Mouse (Mus musculus) limb, embryonic 12.5 days (tissue): ENCODE measurements at regions not wholly inside any gene's neighbourhood (a gene's known extent, or its start where the extent isn't known, plus 50 kb on each side); places are given as distances from the start of the nearest gene placed in this dataset.

ENCODE experiments used
- ATAC-seq: fragments of 200-750 bp; cut with Nextera tagmentation; 2 replicates; pipeline ENCODE4 v1.8.0; 2017; ENCODE audit warnings: low read depth, moderate TSS enrichment; ENCODE audit not compliant: insufficient number of reproducible peaks, insufficient read depth, low FRiP score, low TSS enrichment
- H3K27ac ChIP-seq: fragments of 300-500 bp; sonication (generic); 2 replicates; pipeline ENCODE4 v1.5.1; 2016; ENCODE audit warnings: mild to moderate bottlenecking, moderate library complexity
- H3K27me3 ChIP-seq: fragments of 300-500 bp; sonication (generic); 2 replicates; pipeline ENCODE4 v1.6.1; 2016; ENCODE audit warnings: mild to moderate bottlenecking, moderate library complexity
- H3K36me3 ChIP-seq: fragments of 300-500 bp; sonication (generic); 2 replicates; pipeline ENCODE4 v1.6.1; 2016; ENCODE audit warnings: mild to moderate bottlenecking, moderate library complexity
- H3K4me1 ChIP-seq: fragments of 300-500 bp; sonication (generic); replicated peaks from 2 replicates; pipeline ENCODE4 v1.6.1; 2016
- H3K4me2 ChIP-seq: fragments of 300-500 bp; sonication (generic); 2 replicates; pipeline ENCODE4 v1.6.1; 2016; ENCODE audit warnings: mild to moderate bottlenecking, moderate library complexity
- H3K4me3 ChIP-seq: fragments of 300-500 bp; sonication (generic); replicated peaks from 2 replicates; pipeline ENCODE4 v1.5.1; 2016; ENCODE audit warnings: mild to moderate bottlenecking
- H3K9ac ChIP-seq: fragments of 300-500 bp; sonication (generic); replicated peaks from 2 replicates; pipeline ENCODE4 v1.6.1; 2016; ENCODE audit warnings: mild to moderate bottlenecking, moderate library complexity
- H3K9me3 ChIP-seq: fragments of 300-500 bp; sonication (generic); 2 replicates; pipeline ENCODE4 v1.6.1; 2016; ENCODE audit warnings: mild to moderate bottlenecking, moderate library complexity
- WGBS: fragments of 180-500 bp; shearing (Covaris S2); methylation state at CpG from one replicate; pipeline ENCODE4 v1.1.7; 2016; 5-methylcytosine and 5-hydroxymethylcytosine counted together

DNA sequence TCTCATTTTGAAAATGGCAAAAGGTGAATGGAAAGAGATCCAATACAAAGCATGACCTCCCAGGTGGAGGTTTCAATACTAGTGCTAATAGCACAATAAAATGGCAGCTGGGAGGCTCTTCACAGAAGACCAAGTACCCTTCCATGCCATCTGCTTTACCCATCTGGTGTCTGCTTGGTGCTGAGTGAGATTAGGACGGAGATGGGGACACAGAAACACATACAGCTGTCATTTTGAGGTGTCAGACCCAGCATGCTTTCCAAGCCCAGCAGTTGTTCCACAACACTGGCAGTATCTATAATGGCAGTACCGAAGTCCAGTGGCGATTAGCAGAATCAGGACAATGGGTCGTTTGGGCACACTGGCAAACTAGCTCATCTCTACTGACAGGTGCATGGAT, 118.9 kb upstream of the 1700064H15Rik start:
- H3K4me1 ChIP-seq, result no peaks in the 10 kb centered on the region
- ATAC-seq, result no peak
- H3K27ac ChIP-seq, result no peak overlapping the region
- WGBS, result 76% methylated on average over 4 of the region's 4 CpGs
- H3K4me2 ChIP-seq, result no peak overlapping the region
- no peaks in the 10 kb centered on the region for H3K27me3 ChIP-seq
- H3K4me3 ChIP-seq, result no peak overlapping the region
- H3K9me3 ChIP-seq, result no peaks in the 10 kb centered on the region
- H3K36me3 ChIP-seq, result no peaks in the 10 kb centered on the region
- no peak overlapping the region for H3K9ac ChIP-seq

DNA sequence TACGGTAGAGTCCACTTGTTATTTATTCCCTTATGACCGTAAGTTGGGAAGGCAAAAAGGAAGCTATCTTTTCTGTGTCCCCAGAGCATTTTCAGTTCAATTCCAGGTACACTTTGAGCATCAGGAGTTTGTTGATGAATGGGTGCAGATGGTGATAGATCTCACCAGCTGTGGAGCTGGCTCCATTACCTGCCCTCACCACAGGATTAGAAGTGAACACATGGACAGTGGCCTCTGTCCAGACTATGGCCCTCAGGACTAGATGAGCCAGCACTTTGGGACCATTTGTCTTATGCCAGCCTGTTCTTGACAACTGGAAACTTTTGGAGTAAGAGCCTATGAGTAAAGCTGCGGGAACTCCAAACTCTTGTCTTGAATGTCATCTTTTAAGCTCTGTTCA, 123.5 kb upstream of the 1700064H15Rik start:
- H3K27me3 ChIP-seq, result no peaks in the 10 kb centered on the region
- no peaks in the 10 kb centered on the region for H3K36me3 ChIP-seq
- H3K4me2 ChIP-seq, result no peak overlapping the region
- no peak overlapping the region for H3K4me3 ChIP-seq
- H3K27ac ChIP-seq, result no peak overlapping the region
- H3K4me1 ChIP-seq, result no peaks in the 10 kb centered on the region
- H3K9me3 ChIP-seq, result no peaks in the 10 kb centered on the region
- no peak overlapping the region for H3K9ac ChIP-seq
- no peak for ATAC-seq
- WGBS, result 91% methylated on average over 3 of the region's 3 CpGs

DNA sequence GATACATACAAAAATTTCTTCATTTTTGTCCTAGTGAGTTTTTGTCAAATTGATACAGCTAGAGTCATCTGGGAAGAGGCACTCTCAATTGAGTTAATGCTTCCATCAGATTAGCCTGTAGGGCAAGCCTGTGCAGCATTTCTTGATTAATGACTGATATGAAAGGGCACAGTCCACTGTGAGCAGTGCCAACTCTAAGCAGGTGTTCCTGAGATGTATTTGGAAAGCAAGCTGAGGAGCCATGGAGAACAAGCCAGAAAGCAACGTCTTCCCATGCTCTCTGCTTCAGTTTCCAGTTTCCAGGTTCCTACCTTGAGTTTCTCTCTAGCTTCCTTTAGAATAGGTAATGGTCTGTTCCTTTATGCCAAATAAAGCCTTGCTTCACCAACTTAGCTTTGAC, 125.5 kb upstream of the 1700064H15Rik start:
- no peak overlapping the region for H3K4me3 ChIP-seq
- H3K9ac ChIP-seq, result no peak overlapping the region
- H3K27me3 ChIP-seq, result no peaks in the 10 kb centered on the region
- 81% methylated on average over 1 of the region's 1 CpGs for WGBS
- no peaks in the 10 kb centered on the region for H3K9me3 ChIP-seq
- no peak for ATAC-seq
- no peaks in the 10 kb centered on the region for H3K4me1 ChIP-seq
- H3K36me3 ChIP-seq, result no peaks in the 10 kb centered on the region
- H3K27ac ChIP-seq, result no peak overlapping the region
- no peak overlapping the region for H3K4me2 ChIP-seq

DNA sequence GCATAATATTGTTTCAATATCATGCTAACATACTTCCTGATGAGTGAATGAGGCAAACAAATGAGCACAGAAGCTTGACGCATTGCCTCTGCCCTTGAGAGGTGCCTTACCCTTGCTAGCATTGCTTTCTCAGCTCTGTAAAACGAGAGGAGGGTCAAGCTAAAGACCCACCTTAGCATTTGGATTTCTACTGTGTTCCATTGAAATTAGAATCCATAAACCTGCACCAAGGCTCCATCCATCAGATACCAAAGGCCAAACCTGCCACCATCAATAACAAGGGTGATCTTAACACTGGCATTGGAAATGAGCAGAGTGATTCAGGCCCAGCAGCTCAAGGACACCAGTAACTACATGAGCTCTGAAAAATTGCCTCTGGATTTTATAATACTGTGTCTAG, 126.2 kb upstream of the 1700064H15Rik start:
- no peak for ATAC-seq
- Histone ChIP-seq H3K9ac (no peak overlapping the region), H3K27me3 (no peaks in the 10 kb centered on the region), H3K9me3 (no peaks in the 10 kb centered on the region), H3K27ac (no peak overlapping the region), H3K4me3 (no peak overlapping the region), H3K4me2 (no peak overlapping the region), H3K4me1 (no peaks in the 10 kb centered on the region), H3K36me3 (no peaks in the 10 kb centered on the region)
- WGBS, result 80% methylated on average over 2 of the region's 2 CpGs

DNA sequence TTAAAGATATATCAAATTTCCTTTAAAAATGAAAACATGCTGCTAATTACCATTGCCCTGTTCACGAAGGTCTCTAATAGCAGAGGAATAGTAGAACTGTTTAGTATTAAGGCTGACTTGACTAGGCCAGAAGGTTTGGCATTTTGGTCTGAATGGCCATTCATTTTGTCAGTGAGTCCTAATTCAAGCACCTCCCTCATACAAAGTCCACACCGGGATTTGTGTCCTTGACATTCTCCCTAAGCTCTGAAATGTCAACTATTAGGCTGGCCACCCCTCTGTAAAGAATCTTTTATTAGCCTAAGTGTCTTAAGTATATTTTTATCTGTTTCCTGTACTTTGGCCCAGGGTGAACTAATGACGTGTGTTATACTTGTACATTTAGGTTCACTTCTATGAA, 126.7 kb upstream of the 1700064H15Rik start:
- no peak overlapping the region for H3K4me2 ChIP-seq
- H3K9ac ChIP-seq, result no peak overlapping the region
- no peak overlapping the region for H3K4me3 ChIP-seq
- no peaks in the 10 kb centered on the region for H3K4me1 ChIP-seq
- H3K27ac ChIP-seq, result no peak overlapping the region
- H3K27me3 ChIP-seq, result no peaks in the 10 kb centered on the region
- ATAC-seq, result no peak
- H3K36me3 ChIP-seq, result no peaks in the 10 kb centered on the region
- WGBS, result 81% methylated on average over 3 of the region's 3 CpGs
- H3K9me3 ChIP-seq, result no peaks in the 10 kb centered on the region

DNA sequence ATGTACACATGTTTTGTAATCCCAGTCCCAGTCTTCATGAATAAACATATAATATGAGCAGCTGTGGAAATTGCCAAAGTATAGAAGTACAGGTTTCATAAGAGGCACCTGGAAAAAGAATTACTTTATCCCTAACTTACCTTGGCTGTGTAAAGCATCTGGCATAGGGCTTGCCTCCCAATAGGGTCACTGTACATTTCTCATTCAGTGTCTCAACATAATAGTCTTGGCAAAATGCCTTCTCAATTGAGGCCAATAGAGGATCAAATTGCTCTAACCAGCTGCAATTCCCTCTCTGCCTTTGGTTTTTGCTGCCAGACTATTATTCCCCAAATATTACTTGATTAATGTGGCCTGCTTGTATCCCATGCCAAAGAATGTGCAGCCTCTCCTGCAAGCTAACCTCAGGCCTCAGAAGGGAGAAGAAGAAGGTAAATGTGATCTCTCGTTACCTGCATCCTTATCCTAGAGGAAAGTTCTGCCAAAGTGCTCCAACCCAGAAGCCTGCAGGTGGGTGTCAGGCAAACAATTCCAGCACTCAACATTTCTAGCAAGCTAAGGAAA, 158.2 kb upstream of the Cp start:
- Histone ChIP-seq H3K4me2 (no peak overlapping the region), H3K4me3 (no peak overlapping the region), H3K27me3 (no peaks in the 10 kb centered on the region), H3K9ac (no peak overlapping the region), H3K9me3 (no peaks in the 10 kb centered on the region), H3K4me1 (no peaks in the 10 kb centered on the region), H3K36me3 (no peaks in the 10 kb centered on the region), H3K27ac (no peak overlapping the region)
- peak; percentile 71; the same call in 1 of the 2 replicates for ATAC-seq
- WGBS, result 65% methylated on average over 1 of the region's 1 CpGs

DNA sequence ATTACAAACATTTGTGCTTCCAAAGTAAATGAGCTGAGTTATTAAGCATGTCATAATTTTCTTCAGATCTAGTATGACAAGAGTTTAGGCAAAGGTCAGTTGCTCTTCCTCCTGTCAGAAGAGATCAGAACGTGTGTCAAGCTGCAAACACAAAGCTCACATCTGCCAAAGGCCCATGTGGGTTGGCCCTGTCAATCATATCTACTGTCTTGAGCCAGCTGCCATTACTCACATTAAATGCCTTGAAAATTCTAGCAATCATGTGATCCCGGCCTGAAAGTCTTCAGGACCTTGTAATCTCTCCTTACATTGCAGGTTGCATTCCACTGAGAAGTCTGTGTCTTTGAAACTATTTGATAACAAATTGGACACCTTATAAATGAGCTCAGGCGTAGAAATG, 146.8 kb upstream of the Cp start:
- Histone ChIP-seq H3K27ac (no peak overlapping the region), H3K36me3 (no peaks in the 10 kb centered on the region), H3K27me3 (no peaks in the 10 kb centered on the region), H3K4me2 (no peak overlapping the region), H3K9ac (no peak overlapping the region), H3K4me1 (no peaks in the 10 kb centered on the region), H3K4me3 (no peak overlapping the region), H3K9me3 (no peaks in the 10 kb centered on the region)
- ATAC-seq, result no peak
- 56% methylated on average over 3 of the region's 3 CpGs for WGBS

DNA sequence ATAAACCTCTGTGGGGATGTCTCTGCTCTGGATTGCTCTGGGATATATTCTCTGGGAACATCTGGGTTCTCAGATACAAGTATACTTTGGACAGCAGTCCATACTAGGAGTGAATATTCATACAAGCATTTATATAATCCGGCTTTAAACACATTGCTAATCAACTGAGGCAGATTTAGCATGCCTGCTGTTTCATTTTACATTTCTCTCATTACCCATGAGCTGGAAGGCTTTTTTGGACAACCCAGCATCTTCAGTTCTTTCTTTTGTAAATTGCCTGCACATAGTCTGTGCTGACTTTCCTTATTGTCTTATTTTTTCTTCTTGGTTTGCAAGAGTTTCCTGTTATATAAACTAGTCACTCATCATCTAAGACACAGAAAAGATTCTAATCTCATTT, 131.9 kb upstream of the Cp start:
- 88% methylated on average over 1 of the region's 1 CpGs for WGBS
- H3K36me3 ChIP-seq, result no peaks in the 10 kb centered on the region
- H3K4me2 ChIP-seq, result no peak overlapping the region
- ATAC-seq, result no peak
- no peaks in the 10 kb centered on the region for H3K4me1 ChIP-seq
- no peaks in the 10 kb centered on the region for H3K9me3 ChIP-seq
- no peak overlapping the region for H3K9ac ChIP-seq
- H3K27me3 ChIP-seq, result no peaks in the 10 kb centered on the region
- H3K4me3 ChIP-seq, result no peak overlapping the region
- H3K27ac ChIP-seq, result no peak overlapping the region

DNA sequence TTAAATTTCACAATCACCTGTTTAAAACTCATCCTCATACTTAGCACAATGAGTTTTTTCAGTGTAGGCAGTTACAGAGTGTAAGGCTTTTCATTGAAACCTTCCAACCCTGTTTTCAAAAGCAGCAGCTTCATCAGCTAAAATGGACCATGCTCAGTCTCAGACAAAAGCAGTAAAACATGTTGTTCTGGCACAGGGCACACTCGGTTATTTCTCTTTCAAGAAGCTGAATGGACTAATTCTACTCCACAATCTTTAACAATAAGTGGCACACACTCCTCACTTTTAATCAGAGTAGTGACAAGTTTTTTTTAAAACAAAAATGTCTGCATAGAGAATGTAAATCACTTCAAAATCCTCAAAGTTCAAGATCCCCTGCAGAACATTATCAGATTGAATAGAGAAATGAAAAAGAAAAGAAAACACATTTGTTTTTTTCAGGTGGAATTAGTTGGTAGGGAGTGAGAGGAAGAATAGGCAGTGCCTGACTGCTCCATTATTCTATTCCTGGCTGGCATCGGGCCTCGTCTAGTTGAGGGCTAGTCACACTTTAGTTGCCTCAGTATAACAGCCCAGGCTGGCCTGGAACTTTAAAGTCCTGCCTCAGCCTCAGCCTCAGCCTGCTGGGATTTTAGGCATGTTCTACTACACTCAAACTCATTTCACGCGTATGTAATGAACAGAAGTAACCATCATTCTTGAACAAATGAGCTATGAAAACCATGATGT, 128.2 kb upstream of the Cp start:
- Histone ChIP-seq H3K4me2 (no peak overlapping the region), H3K27ac (no peak overlapping the region), H3K27me3 (no peaks in the 10 kb centered on the region), H3K36me3 (no peaks in the 10 kb centered on the region), H3K9ac (no peak overlapping the region), H3K9me3 (no peaks in the 10 kb centered on the region), H3K4me1 (no peaks in the 10 kb centered on the region), H3K4me3 (no peak overlapping the region)
- ATAC-seq, result no peak
- 79% methylated on average over 5 of the region's 5 CpGs for WGBS

DNA sequence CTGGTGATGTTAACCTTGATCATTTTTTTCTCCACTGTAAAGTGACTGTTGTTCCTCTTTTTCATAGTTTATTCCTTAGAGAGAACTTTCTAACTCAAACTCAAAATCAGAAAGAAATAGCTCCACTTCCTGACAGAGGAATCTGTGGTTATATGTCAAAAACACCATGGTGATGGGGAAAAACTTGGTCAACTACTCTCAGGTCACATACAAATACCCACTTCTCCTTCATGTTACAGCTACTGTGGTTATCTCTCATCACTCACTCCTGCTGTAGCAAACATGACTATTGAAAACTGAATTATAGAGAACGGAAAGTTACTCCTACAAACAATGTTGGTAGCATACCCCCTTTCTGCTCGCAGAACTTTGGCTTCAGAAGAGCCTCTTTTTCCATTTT, 127.1 kb upstream of the Cp start:
- H3K9ac ChIP-seq, result no peak overlapping the region
- no peaks in the 10 kb centered on the region for H3K4me1 ChIP-seq
- H3K4me2 ChIP-seq, result no peak overlapping the region
- H3K36me3 ChIP-seq, result no peaks in the 10 kb centered on the region
- no peak for ATAC-seq
- H3K4me3 ChIP-seq, result no peak overlapping the region
- no peak overlapping the region for H3K27ac ChIP-seq
- H3K9me3 ChIP-seq, result no peaks in the 10 kb centered on the region
- H3K27me3 ChIP-seq, result no peaks in the 10 kb centered on the region
- WGBS, result 89% methylated on average over 2 of the region's 2 CpGs

DNA sequence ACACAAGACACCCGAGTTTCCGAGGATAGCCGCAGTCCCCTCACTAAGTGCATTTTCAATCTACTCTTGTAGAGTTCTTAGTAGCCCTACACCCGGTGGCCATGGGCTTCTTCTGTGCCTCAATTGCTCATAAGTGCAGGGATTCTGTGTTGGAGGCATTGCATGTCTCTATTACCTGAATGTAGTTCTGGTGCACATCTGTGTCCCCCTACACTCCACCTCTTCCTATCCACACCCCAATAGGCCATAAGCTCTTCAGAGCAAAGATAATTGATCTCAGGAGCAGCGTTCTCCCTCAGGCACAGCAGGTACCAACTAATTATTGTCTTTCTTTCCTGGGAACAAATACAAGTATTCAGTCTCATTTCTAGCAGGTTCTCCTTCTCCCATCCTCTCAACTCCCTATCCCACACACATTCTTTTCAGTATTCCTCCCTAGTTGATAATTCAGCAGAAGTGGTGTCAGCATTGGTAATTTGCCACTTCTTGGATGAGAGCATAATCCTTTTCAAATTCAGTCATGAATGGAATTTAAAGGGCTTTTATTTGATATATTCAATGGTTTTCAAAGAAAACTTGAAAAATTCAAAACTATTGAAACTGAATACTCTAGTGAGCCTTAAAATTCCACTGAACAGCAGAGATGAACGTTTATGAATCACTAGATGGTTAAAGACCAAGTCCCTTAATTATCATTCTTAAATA, 108.7 kb upstream of the Cp start:
- WGBS, result 83% methylated on average over 6 of the region's 6 CpGs

More for the DNA sequence above, 108.7 kb upstream of the Cp start:
- Histone ChIP-seq H3K4me2 (no peak overlapping the region), H3K9me3 (no peaks in the 10 kb centered on the region), H3K27ac (no peak overlapping the region), H3K4me3 (no peak overlapping the region), H3K9ac (no peak overlapping the region), H3K4me1 (no peaks in the 10 kb centered on the region), H3K27me3 (no peaks in the 10 kb centered on the region), H3K36me3 (no peaks in the 10 kb centered on the region)
- no peak for ATAC-seq
